ENCODE assay signal across 15 mouse cellular contexts in genomic region chr11:88541666-88542639, GRCm38 (mm10).
DNase-seq lines count a peak whose midpoint lies in the region; ATAC-seq and TF ChIP-seq lines count a peak whose summit lies in the region.
"Had no signal": no experiment of that assay in that cellular context is flagged by ENCODE, and none has a peak within 500 bp of the region (broad histone marks: within the 10 kb centered on the region; RNA-seq: fewer than 3 reads in every experiment).

No protein-coding gene starts in this region.

- H3K27me3 ChIP-seq in forebrain, embryonic 10.5 days (ENCODE audit: poor library complexity, severe bottlenecking), result no peaks in the 10 kb centered on the region
- no peaks in the 10 kb centered on the region for H3K27me3 ChIP-seq in forebrain, embryonic 15.5 days
- no peaks in the 10 kb centered on the region for H3K27me3 ChIP-seq in midbrain, embryonic 14.5 days (ENCODE audit: control insufficient read depth, insufficient read depth, low read length)
- no peaks in the 10 kb centered on the region for H3K27me3 ChIP-seq in thymus, adult 2 months (ENCODE audit: control insufficient read depth, insufficient read depth, low read length)
- H3K27me3 ChIP-seq: embryonic facial prominence, embryonic 13.5 days; megakaryocyte, embryonic 14.5 days had no signal

- H3K4me2 ChIP-seq in forebrain, embryonic 15.5 days (replicated peaks), result no peak overlapping the region
- no peak overlapping the region for H3K4me2 ChIP-seq in midbrain, embryonic 14.5 days (ENCODE audit: low read length)
- H3K4me2 ChIP-seq: embryonic facial prominence, embryonic 13.5 days; heart, embryonic 11.5 days had no signal

- TF ChIP-seq CTCF in layer of hippocampus, adult 2 months (conservative IDR thresholded peaks at IDR 0.05), result no peak
- TF ChIP-seq CTCF in thymus, adult 2 months (IDR thresholded peaks at IDR 0.05; ENCODE audit: borderline replicate concordance, control insufficient read depth, extremely low read depth, insufficient read depth, low read length, poor library complexity), result no peak

- no peak overlapping the region for H3K4me3 ChIP-seq in forebrain, embryonic 10.5 days
- H3K4me3 ChIP-seq in forebrain, embryonic 15.5 days, result no peak overlapping the region
- no peak overlapping the region for H3K4me3 ChIP-seq in layer of hippocampus, adult 2 months
- no peak overlapping the region for H3K4me3 ChIP-seq in midbrain, embryonic 14.5 days (replicated peaks; ENCODE audit: low read depth, low read length)
- no peak overlapping the region for H3K4me3 ChIP-seq in thymus, adult 2 months (ENCODE audit: control insufficient read depth, insufficient read depth, low read length)
- H3K4me3 ChIP-seq: embryonic facial prominence, embryonic 13.5 days; megakaryocyte, embryonic 14.5 days had no signal

- no peak overlapping the region for H3K9ac ChIP-seq in forebrain, embryonic 15.5 days (replicated peaks)
- no peak overlapping the region for H3K9ac ChIP-seq in midbrain, embryonic 14.5 days (replicated peaks; ENCODE audit: low read length)
- H3K9ac ChIP-seq: embryonic facial prominence, embryonic 13.5 days; liver, embryonic 14.5 days had no signal

- no peak for TF ChIP-seq POLR2A in thymus, adult 2 months (IDR thresholded peaks at IDR 0.05; ENCODE audit: control insufficient read depth, extremely low read depth, insufficient read depth, low read length, poor library complexity)

- H3K9me3 ChIP-seq in forebrain, embryonic 10.5 days, result no peaks in the 10 kb centered on the region
- no peaks in the 10 kb centered on the region for H3K9me3 ChIP-seq in forebrain, embryonic 15.5 days
- no peaks in the 10 kb centered on the region for H3K9me3 ChIP-seq in midbrain, embryonic 14.5 days (ENCODE audit: control insufficient read depth, low read length)
- H3K9me3 ChIP-seq: embryonic facial prominence, embryonic 13.5 days; G1E; megakaryocyte, embryonic 14.5 days had no signal

- H3K36me3 ChIP-seq in forebrain, embryonic 10.5 days (replicated peaks), result peaks cover 25% of the 10 kb centered on the region
- no peaks in the 10 kb centered on the region for H3K36me3 ChIP-seq in forebrain, embryonic 15.5 days
- no peaks in the 10 kb centered on the region for H3K36me3 ChIP-seq in midbrain, embryonic 14.5 days (ENCODE audit: control insufficient read depth, insufficient read depth, low read length)
- H3K36me3 ChIP-seq in thymus, adult 2 months (ENCODE audit: control insufficient read depth, insufficient read depth, low read length), result no peaks in the 10 kb centered on the region
- H3K36me3 ChIP-seq: embryonic facial prominence, embryonic 13.5 days had no signal

- no peak for ATAC-seq in forebrain, embryonic 15.5 days (replicated peaks)
- ATAC-seq in midbrain, embryonic 14.5 days (ENCODE audit: low FRiP score, low TSS enrichment), result no peak

- peaks cover 82% of the 10 kb centered on the region for H3K4me1 ChIP-seq in forebrain, embryonic 10.5 days
- peaks cover 65% of the 10 kb centered on the region for H3K4me1 ChIP-seq in forebrain, embryonic 15.5 days
- H3K4me1 ChIP-seq in midbrain, embryonic 14.5 days (ENCODE audit: control insufficient read depth, insufficient read depth, low read length), result peaks cover 60% of the 10 kb centered on the region
- no peaks in the 10 kb centered on the region for H3K4me1 ChIP-seq in thymus, adult 2 months (replicated peaks; ENCODE audit: control insufficient read depth, insufficient read depth, low read length)

- H3K27ac ChIP-seq in forebrain, embryonic 10.5 days, result peak overlapping the region; percentile 62; the same call in 1 of the 2 replicates
- H3K27ac ChIP-seq in forebrain, embryonic 15.5 days (replicated peaks), result no peak overlapping the region
- peak overlapping the region; percentile 7; the same call in 1 of the 2 replicates for H3K27ac ChIP-seq in layer of hippocampus, adult 2 months
- H3K27ac ChIP-seq in midbrain, embryonic 14.5 days (replicated peaks; ENCODE audit: low read depth, low read length), result peak overlapping the region; percentile 41; the same call in 1 of the 2 replicates
- H3K27ac ChIP-seq in thymus, adult 2 months (ENCODE audit: control insufficient read depth, insufficient read depth, low read length), result no peak overlapping the region
- H3K27ac ChIP-seq: embryonic facial prominence, embryonic 13.5 days; liver, embryonic 14.5 days had no signal

- DNase-seq in forebrain, embryonic 10.5 days (ENCODE audit: extremely low spot score, low spot score), result no peak
- no peak for DNase-seq in layer of hippocampus, adult 2 months (ENCODE audit: low spot score in 2 of 2)
- DNase-seq in layer of hippocampus, postnatal 10 days (ENCODE audit: low spot score in 2 of 2), result no peak
- peak; percentile 47 for DNase-seq in NIH3T3 (ENCODE audit: low read depth)
- no peak for DNase-seq in midbrain, embryonic 14.5 days
- no peak for DNase-seq in thymus, adult 2 months
- no peak for DNase-seq in Muller cell, postnatal 12 days (ENCODE audit: inconsistent ontology term)
- DNase-seq: cerebellum, postnatal 25 days; kidney, postnatal 36 days had no signal

- WGBS in forebrain, embryonic 10.5 days, result 91% methylated on average over 15 of the region's 15 CpGs
- 85% methylated on average over 15 of the region's 15 CpGs for WGBS in forebrain, embryonic 15.5 days
- WGBS in midbrain, embryonic 14.5 days, result 82% methylated on average over 15 of the region's 15 CpGs
- 89% methylated on average over 15 of the region's 15 CpGs for WGBS in thymus, adult 2 months

Comparison
In these comparisons a context has a peak if more than half of its experiments do, and no peak if none do; other contexts are left out.
1. H3K27ac ChIP-seq: peak in forebrain, embryonic 10.5 days (single experiment), layer of hippocampus, adult 2 months (single experiment) and midbrain, embryonic 14.5 days (single experiment); none in forebrain, embryonic 15.5 days (single experiment) and thymus, adult 2 months (single experiment).